Mouse (Mus musculus) bone marrow, adult 2 months (tissue): ENCODE measurements around the gene Entpd3.

Source experiments
- CTCF ChIP-seq: fragments of 200-500 bp; IDR thresholded peaks from 2 replicates; pipeline ENCODE4 v1.5.1; 2011; ENCODE audit warnings: low read length, control low read depth; ENCODE audit not compliant: control insufficient read depth, insufficient read depth
- POLR2A ChIP-seq: fragments of 200-500 bp; IDR thresholded peaks from 2 replicates; pipeline ENCODE4 v1.6.1; 2011; ENCODE audit warnings: low read depth, mild to moderate bottlenecking, control low read depth, low read length, borderline replicate concordance; ENCODE audit not compliant: control insufficient read depth

- TF ChIP-seq POLR2A (no peak), CTCF (no peak)
These were observed 48.1 kb upstream of the Entpd3 start for GRCm38 (mm10) chr9:120491509-120491908.
